Mouse (Mus musculus) kidney, postnatal 4 days (tissue): Measurements from ENCODE around the gene Srp68.
"Not testable (repeated sequence)": the region's sequence is repeated elsewhere in the genome, so short reads cannot be mapped to it uniquely, and the experiment has no call there.

Source experiments
- DNase-seq, 2 experiments: peaks; one replicate each; pipeline ENCODE4 v3.0.0; 2021; ENCODE audit warnings: mixed read lengths in 2 of 2

Srp68 gene

GRCm38 (mm10) chr11:116282912-116283521 lies 9.0 kb upstream of the Srp68 start:
- no peak for DNase-seq

DNA sequence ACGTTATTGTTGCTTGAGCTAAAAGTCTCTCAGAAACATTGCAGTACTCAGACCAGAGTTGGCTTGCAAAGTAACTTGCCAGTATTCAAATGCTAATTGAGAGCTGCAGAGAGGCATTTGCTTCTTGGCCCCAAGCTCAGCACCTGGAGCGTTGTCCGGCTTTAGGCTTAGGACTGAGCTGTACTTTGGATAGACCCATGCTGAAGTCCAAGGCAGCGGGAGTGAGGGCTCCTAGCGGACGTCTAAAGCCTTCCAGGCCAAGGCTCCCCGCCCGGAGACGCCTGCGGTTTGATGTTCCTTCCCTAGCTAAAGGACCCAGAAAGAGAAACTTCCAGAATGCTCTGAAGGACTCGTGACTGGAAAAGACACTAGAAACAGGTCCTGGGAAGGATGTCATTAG lies 8.1 kb upstream of the Srp68 start:
- peak; percentile 50 to 60 for DNase-seq

DNA sequence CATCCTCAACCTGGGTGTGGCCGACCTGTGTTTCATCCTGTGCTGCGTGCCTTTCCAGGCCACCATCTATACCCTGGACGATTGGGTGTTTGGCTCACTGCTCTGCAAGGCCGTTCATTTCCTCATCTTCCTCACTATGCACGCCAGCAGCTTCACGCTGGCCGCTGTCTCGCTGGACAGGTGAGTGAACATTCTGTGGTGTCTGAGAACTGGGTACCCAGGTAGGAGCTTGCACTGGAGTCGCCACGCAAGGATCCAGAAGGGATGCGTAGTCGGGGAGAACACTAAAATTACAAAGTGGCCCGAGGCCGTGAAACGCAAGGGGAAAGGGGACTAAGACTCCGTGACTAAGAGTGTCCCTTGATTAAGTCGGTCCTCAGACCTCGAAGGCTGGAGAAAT lies 7.7 kb upstream of the Srp68 start:
- no peak for DNase-seq

GRCm38 (mm10) chr11:116280751-116281663 lies 7.0 kb upstream of the Srp68 start, which contains the start of gene Galr2:
TSS of gene Galr2 (plus strand) at chr11:116280939.
- DNase-seq: peak; percentile 34 to 50

DNA sequence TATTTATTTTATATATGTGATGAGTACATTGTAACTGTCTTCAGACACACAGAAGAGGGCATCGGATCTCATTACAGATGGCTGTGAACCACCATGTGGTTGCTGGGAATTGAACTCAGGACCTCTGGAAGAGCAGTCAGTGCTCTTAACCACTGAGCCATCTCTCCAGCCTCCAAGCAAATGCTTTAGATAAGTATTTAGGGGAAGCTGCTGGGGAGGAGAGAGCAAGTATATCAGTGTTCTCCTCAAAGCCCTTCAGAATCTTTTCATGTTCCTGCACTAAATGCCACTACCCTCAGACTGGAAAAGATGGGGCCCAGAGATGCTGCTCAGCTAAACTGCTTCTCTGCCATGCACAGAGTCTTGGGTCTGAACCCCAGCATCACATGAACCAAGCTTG lies 3.2 kb upstream of the Srp68 start:
- DNase-seq: not testable (repeated sequence)

DNA sequence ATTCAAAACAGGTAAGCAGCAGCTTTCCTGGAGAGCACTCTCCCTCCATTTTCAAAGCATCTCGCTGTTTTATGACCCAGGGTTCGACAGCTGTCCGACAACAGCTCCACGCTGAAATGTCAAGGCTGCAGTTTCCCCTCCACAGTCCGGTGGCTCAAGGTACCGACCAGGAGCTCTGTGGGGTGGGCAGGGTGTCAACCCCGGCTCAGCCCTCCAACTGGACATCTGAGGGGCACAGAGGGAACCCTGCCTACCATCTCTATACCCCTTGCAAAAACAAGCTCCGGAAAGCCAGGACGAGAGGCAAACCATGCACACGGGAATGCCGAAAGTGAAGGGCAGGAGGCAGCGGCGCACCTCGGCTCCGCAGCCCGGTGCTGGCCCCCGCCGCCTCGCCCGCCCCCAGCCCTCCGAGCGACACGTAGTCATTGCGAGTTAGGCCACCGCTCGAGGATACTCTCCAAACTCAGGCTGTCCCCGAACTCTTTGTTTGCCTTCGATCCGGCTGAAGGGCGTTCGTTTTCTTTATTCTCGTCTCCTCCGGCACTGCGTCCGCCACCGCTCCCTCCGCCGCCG lies 460 bp downstream of the Srp68 start:
- no peak for DNase-seq

DNA sequence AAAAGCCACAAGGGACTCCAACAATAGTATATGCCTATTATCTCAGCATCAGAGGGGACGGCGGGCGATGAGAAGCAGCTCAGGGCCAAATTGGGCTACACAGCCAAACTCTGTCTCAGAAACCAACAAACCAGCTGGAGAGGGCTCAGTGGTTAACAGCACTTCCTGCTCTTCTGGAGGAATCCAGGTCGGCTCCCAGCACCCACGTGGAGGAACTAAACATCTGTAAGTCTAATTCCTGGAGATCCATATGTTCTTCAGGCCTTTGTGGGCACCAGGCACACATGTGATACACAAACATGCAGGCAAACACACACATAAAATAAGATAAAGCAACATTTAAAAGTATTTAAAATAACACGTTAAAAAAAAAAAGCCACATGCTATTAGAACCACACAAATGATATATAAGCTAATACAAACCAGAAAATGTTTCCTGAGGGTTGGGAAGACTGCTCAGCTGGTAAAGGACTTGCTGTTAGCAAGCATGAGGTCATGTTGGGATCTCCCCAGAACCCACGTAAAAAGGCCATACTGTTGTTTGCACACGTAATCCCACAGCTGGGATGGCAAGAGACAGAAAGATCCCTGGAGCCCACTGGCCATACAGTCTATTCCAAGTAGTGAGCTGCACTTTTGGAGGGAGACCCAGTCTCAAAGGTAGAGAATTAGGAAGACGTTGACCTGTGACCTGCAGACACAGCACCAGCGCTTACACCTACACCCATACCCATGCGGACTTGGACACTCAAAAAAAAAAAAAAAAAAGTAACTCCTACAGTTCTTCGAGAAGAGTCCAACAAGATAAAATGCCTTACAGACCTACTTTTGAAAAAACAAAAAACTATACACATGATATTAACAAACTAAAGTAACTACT lies 1.2 kb downstream of the Srp68 start:
- no peak for DNase-seq

- DNase-seq: no peak
These were observed 4.5 kb downstream of the Srp68 start for GRCm38 (mm10) chr11:116269560-116269959.

DNA sequence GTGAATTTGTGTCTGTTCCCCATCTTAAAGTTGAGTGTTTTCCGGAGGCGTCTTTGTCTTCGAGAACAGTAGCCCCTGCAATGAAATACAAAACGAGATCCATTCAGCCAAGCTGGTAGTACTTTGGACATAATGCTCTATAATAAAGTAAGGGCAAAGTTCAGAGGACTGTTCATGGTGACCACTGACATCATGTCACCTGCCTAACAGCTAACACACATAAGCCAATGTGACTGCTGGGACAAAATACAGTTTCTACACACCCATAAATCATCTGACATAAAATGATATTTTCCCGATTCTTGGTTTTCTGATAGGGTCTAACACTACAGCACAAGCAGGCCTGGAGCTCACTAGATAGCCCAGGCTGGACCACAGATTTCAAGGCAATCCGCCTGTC lies 5.7 kb downstream of the Srp68 start:
- no peak for DNase-seq

- DNase-seq: no peak
These were observed 6.4 kb downstream of the Srp68 start for GRCm38 (mm10) chr11:116267637-116268036.

GRCm38 (mm10) chr11:116265850-116266249 lies 8.2 kb downstream of the Srp68 start:
- no peak for DNase-seq

GRCm38 (mm10) chr11:116265352-116265751 lies 8.7 kb downstream of the Srp68 start:
- DNase-seq: no peak

DNA sequence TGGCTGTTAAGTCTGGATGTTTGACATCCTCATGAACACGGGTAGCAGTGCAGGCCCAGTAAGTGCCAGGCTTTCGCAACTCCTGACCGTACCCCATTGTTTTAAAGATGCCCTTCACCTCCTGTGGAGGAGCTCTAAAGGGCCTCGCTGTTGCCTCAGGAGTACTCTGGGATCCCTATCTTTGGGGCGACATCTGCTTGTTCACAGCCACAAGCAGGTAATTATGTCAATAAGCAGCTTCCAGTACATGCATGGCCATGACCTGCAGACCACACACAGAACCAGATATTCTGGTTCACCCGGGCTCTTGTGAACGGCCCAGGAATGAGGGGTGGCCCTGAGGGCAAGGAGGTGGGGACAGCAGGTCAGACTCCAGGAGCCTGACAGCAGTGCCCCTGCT lies 13.8 kb downstream of the Srp68 start:
- DNase-seq: no peak

GRCm38 (mm10) chr11:116259461-116259860 lies 14.6 kb downstream of the Srp68 start:
- DNase-seq: no peak

- peak in 1 of 2 experiments; percentile 42 for DNase-seq
These were observed 17.9 kb downstream of the Srp68 start for GRCm38 (mm10) chr11:116255982-116256675.

GRCm38 (mm10) chr11:116255090-116255981 lies 18.7 kb downstream of the Srp68 start:
- DNase-seq: no peak

DNA sequence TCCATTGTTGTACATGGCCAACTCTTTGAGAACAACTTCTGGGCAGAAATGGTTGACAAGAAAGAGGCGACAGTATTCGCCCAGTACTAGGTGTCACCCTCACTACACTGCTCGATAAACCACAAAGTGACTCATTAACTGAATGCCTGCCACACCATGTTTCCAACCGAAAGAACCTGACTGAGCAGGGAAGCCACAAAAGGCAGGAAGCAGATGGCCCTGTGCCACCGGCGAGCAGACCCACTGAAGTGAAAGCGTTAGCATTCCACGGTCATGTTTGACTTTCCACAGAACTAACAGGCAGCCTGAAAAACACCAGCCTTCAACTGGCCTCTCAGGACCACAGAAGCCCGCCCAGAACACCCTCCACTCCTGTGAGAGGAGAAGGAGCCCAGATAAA lies 19.4 kb downstream of the Srp68 start:
- DNase-seq: peak; percentile 46 to 62

GRCm38 (mm10) chr11:116253076-116253600 lies 20.9 kb downstream of the Srp68 start:
- no peak for DNase-seq

DNA sequence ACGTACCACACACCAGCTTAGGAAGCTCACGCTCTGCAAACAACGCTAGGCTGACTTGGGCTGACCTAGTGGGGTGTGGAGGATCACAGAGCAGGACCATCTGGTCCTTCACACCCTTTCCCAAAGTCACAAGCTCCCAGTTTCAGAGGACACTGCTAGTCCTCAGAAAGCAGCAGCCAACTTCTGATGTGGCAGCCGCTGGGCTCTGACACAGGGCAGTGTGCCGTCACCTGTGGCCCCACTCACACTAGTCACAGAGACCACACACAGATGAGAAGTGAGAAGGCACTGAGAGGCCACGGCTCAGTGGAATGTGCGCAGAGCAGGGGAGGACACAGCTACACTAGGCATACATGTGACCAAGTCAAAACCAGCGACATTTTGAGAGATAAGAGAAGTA lies 23.1 kb downstream of the Srp68 start:
- DNase-seq: no peak

DNA sequence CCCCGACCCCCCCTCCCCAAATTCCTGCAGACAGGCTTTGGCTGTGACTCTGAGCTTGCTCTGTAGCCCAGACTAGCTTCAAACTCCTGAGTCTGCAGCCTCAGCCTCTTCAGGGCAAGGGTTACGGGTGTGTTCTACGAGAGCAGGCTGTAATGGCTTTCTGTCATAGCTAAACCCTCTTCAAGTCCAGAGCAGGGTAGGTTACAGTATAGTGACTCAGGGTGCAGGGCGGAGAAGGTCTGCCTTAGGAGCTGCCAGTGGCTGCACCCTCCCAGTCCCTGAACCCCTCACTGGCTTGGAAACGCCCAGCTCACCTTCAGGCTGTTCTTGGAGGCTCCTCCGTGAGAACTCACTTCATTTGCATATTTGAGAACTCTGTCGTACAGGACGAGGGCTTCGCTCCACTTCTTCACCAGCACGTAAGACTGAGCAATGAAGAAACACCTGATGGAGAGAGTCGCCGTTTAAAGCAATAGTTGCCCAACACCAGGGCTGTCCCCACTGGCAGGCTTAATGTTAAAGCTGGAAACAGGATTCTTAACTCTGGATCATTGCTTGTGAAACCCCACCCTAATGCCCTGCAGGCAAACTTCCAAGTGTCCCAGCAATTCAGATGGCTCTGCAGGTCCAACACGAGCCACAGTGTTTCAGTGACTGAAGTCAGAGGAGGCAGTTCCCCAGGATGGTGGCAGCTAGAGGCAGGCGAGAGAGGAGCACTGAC lies 26.4 kb downstream of the Srp68 start:
- DNase-seq: no peak
